Mouse (Mus musculus): ENCODE measurements around the gene Wnt2. TPM values are rescaled to one million over a fixed set of nuclear protein-coding genes. Genes with fewer than 3 reads are reported as not detected.

Wnt2 gene
- polyA plus RNA-seq, 1 experiment: 3.0 TPM

- Histone ChIP-seq H3K4me3 (ENCODE audit: insufficient read depth, low read length) (no peak overlapping the region), H3K4me1 (ENCODE audit: control insufficient read depth, insufficient read depth, low read length) (no peaks in the 10 kb centered on the region), H3K27ac (ENCODE audit: insufficient read depth, low read length) (no peak overlapping the region)
- no peak for TF ChIP-seq POLR2A (IDR thresholded peaks at IDR 0.05; ENCODE audit: extremely low read depth, insufficient read depth, low read length)
- TF ChIP-seq CTCF (IDR thresholded peaks at IDR 0.05; ENCODE audit: extremely low read depth, insufficient read depth, low read length): no peak
These were observed 81.3 kb downstream of the Wnt2 start for GRCm38 (mm10) chr6:17949103-17949502.

- TF ChIP-seq POLR2A (IDR thresholded peaks at IDR 0.05; ENCODE audit: extremely low read depth, insufficient read depth, low read length) (no peak), CTCF (IDR thresholded peaks at IDR 0.05; ENCODE audit: extremely low read depth, insufficient read depth, low read length) (no peak)
- Histone ChIP-seq H3K4me3 (ENCODE audit: insufficient read depth, low read length) (no peak overlapping the region), H3K4me1 (ENCODE audit: control insufficient read depth, insufficient read depth, low read length) (no peaks in the 10 kb centered on the region), H3K27ac (ENCODE audit: insufficient read depth, low read length) (no peak overlapping the region)
These were observed 83.1 kb downstream of the Wnt2 start for GRCm38 (mm10) chr6:17947130-17947831.

GRCm38 (mm10) chr6:17946456-17946855 lies 83.9 kb downstream of the Wnt2 start:
- Histone ChIP-seq H3K27ac (ENCODE audit: insufficient read depth, low read length) (no peak overlapping the region), H3K4me3 (ENCODE audit: insufficient read depth, low read length) (no peak overlapping the region), H3K4me1 (ENCODE audit: control insufficient read depth, insufficient read depth, low read length) (no peaks in the 10 kb centered on the region)
- no peak for TF ChIP-seq POLR2A (IDR thresholded peaks at IDR 0.05; ENCODE audit: extremely low read depth, insufficient read depth, low read length)
- no peak for TF ChIP-seq CTCF (IDR thresholded peaks at IDR 0.05; ENCODE audit: extremely low read depth, insufficient read depth, low read length)

- Histone ChIP-seq H3K27ac (ENCODE audit: insufficient read depth, low read length) (no peak overlapping the region), H3K4me3 (ENCODE audit: insufficient read depth, low read length) (no peak overlapping the region), H3K4me1 (ENCODE audit: control insufficient read depth, insufficient read depth, low read length) (no peaks in the 10 kb centered on the region)
- TF ChIP-seq CTCF (IDR thresholded peaks at IDR 0.05; ENCODE audit: extremely low read depth, insufficient read depth, low read length): no peak
- no peak for TF ChIP-seq POLR2A (IDR thresholded peaks at IDR 0.05; ENCODE audit: extremely low read depth, insufficient read depth, low read length)
These were observed 86.3 kb downstream of the Wnt2 start for GRCm38 (mm10) chr6:17943877-17944617.

GRCm38 (mm10) chr6:17942344-17942743 lies 88.0 kb downstream of the Wnt2 start:
- no peak overlapping the region for H3K4me3 ChIP-seq (ENCODE audit: insufficient read depth, low read length)
- H3K4me1 ChIP-seq (ENCODE audit: control insufficient read depth, insufficient read depth, low read length): no peaks in the 10 kb centered on the region
- H3K27ac ChIP-seq (ENCODE audit: insufficient read depth, low read length): no peak overlapping the region
- TF ChIP-seq CTCF (IDR thresholded peaks at IDR 0.05; ENCODE audit: extremely low read depth, insufficient read depth, low read length): no peak
- no peak for TF ChIP-seq POLR2A (IDR thresholded peaks at IDR 0.05; ENCODE audit: extremely low read depth, insufficient read depth, low read length)

GRCm38 (mm10) chr6:17941916-17942315 lies 88.5 kb downstream of the Wnt2 start:
- TF ChIP-seq POLR2A (IDR thresholded peaks at IDR 0.05; ENCODE audit: extremely low read depth, insufficient read depth, low read length): no peak
- H3K4me1 ChIP-seq (ENCODE audit: control insufficient read depth, insufficient read depth, low read length): no peaks in the 10 kb centered on the region
- H3K27ac ChIP-seq (ENCODE audit: insufficient read depth, low read length): no peak overlapping the region
- no peak overlapping the region for H3K4me3 ChIP-seq (ENCODE audit: insufficient read depth, low read length)

Other genes starting within 250 kb of the Wnt2 start
- not detected in 2 replicates for gene Asz1, start 78.5 kb upstream of the Wnt2 start, polyA plus RNA-seq (2012; rRNA removed)
- gene Cftr, start 140.1 kb upstream of the Wnt2 start, polyA plus RNA-seq (2012; rRNA removed): 0.34 and 0.42 TPM in 2 replicates

Measured in cortical plate, adult 2 months (tissue).